Mouse (Mus musculus): ENCODE measurements at regions not wholly inside any gene's neighbourhood (a gene's known extent, or its start where the extent isn't known, plus 50 kb on each side); places are given as distances from the start of the nearest gene placed in this dataset.

- TF ChIP-seq RAD21 (IDR thresholded peaks at IDR 0.05; ENCODE audit: low read depth, low read length) (no peak), NELFE (IDR thresholded peaks at IDR 0.05; ENCODE audit: low read depth, low read length) (no peak), CTCF (IDR thresholded peaks at IDR 0.05 in 2 of 3, conservative IDR thresholded peaks at IDR 0.05 in 1 of 3; ENCODE audit: control insufficient read depth in 1 of 3, insufficient read depth in 1 of 3, low read depth in 2 of 3, low read length in 3 of 3, poor library complexity in 1 of 3, severe bottlenecking in 1 of 3) (no peak)
Measured at GRCm38 (mm10) chr14:58709861-58710260, 432.8 kb downstream of the 1700129C05Rik start.

All from MEL (cell line).